Mouse (Mus musculus) ovary, postnatal 36 days (tissue): ENCODE measurements at regions not wholly inside any gene's neighbourhood (a gene's known extent, or its start where the extent isn't known, plus 50 kb on each side); places are given as distances from the start of the nearest gene placed in this dataset.
A peak's percentile ranks its signal among the peaks of the same experiment; 100 is the strongest.

Experiments
- DNase-seq: peaks from one replicate; pipeline ENCODE4 v3.0.0; 2022; ENCODE audit warnings: low spot score, mixed read lengths

DNA sequence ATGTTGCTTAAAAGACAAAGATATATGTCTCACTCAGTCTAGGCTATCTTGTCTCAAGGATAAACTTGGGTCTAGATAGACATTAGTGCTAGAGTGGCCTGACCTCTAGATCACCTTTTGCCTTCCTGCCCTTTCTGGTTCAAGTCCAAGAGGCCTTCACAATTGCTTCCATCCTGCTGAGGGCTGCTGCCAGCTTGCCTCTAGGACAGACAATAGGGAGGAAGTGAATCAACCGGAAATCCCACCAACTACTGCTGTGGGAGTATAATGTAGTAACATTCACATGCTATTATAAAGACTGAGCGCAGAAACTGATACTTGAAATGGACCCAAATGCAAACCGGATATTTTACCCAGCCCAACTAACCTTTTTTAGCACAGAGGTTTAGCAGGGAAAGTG lies 239.4 kb upstream of the Epha4 start:
- no peak for DNase-seq

GRCm38 (mm10) chr1:77748483-77749465 lies 233.9 kb upstream of the Epha4 start:
- peak; percentile 2 for DNase-seq

- no peak for DNase-seq
Observed at GRCm38 (mm10) chr1:77732099-77732498, 217.2 kb upstream of the Epha4 start.

GRCm38 (mm10) chr1:77727561-77727960 lies 212.7 kb upstream of the Epha4 start:
- no peak for DNase-seq

DNA sequence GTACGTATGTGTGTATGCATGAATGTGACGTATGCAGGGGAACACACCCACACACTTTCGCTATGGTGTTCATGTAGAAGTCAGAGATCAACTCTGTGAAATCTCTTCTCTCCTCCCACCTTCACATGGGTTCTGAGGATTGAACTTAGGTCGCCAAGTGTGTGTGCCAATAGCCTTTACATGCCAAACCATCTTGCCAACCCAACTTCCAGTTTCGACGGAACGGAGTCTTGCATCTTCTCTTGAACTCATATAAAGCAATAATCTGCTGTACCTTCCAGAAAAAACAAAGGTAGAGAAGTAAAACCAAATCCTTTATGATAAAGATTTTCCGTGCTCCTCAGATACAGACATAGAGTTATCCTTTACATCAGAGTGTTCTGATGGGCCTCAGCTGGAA lies 208.4 kb upstream of the Epha4 start:
- no peak for DNase-seq

DNA sequence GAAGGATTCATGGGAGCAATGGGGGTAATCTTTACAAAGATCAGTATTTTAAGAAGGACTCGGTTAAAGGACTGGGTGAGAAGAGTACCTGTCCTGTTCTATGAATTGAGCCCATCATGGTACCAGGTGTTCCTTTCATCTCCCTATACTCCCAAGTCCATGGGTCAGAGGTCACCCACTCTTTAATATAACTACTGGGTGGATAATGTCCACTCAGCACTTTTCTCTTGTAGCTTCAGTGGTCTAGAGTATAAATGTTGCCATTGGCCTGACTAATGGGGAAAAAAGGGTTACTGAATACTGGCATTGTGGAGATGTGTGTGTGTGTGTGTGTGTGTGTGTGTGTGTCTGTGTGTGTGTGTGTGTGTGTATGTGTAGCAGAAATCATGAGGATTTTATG lies 206.0 kb upstream of the Epha4 start:
- DNase-seq: no peak

GRCm38 (mm10) chr1:77713001-77713400 lies 198.1 kb upstream of the Epha4 start:
- DNase-seq: no peak

DNA sequence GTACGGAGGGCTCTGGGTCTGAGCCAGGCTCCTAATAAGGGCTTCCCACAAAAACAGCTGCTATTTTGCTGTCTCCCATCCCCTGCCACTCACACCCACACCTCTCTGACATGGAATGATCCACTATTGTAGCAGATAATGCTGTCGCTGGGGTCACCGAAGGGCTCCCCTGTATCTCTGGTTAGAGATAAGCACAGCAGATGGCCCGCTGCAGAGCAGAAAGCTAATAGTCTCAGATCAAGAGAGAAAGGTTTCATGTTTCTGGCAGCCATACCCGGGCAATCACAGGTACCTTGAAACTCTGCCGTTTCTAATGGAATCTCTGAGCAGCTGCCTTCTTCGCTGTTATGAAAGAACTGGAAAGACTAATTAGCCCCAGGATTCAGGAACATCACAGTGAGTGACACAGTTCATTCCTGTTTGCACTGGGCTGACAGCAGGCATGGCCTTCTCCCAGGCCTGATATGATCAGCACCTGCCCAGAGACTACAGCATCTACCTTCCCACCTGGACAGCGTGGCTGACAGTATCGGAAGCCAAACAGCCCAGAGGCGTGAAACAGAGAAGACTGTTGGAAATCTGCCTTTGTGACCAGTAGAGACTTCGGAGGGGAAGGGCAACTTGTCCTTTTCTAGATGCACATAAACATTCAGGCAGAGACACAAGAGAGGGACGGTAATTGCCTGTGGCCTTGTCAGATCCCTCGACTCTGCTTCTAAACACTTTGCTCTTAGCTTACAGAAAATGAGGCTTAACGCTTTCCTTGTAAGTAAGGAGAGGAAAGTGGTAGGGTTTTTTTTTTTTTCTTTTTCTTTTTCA lies 193.5 kb upstream of the Epha4 start:
- no peak for DNase-seq

GRCm38 (mm10) chr1:77695228-77696018 lies 180.5 kb upstream of the Epha4 start:
- no peak for DNase-seq

- DNase-seq: no peak
Observed at GRCm38 (mm10) chr1:77663345-77663744, 148.5 kb upstream of the Epha4 start.

GRCm38 (mm10) chr1:77660436-77660835 lies 145.5 kb upstream of the Epha4 start:
- no peak for DNase-seq

DNA sequence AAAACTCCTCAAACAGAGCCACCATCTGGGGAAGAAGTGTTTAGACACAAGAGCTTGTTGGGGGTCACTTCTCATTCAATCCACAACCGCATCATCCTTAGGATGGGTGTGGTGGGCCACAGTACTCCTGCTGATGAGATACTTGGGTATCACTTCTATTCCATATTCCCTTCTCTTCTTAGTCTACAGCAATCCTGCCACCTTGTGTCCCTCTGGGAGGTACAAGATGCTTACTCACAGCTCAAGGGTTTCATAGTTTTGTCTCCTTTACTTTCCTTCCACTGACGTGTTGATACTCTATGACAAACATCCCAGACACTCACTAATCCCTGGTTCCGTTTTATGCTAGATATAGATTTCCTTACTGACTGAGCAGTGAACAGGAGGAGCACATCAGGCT lies 122.1 kb upstream of the Epha4 start:
- no peak for DNase-seq

- DNase-seq: no peak
Observed at GRCm38 (mm10) chr1:77629496-77630281, 114.8 kb upstream of the Epha4 start.

DNA sequence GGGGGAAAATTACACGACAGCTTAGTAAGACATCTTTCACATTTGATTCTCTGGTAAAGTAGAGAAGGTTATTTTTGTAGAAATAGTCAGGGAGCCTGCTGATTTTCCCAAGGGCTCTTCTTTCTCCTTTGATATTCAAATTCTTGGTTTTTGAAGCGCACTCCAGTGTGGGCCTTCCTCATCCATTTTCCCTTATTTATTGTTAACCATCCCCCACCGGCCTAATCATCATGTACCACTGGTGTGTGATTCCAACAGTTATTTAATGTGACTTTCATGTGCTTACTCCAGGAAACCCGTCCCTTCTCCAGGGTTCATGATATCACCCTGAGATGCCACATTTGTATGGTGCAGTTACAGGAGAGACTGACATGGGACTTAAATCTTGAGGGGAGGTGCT lies 114.0 kb upstream of the Epha4 start:
- no peak for DNase-seq

DNA sequence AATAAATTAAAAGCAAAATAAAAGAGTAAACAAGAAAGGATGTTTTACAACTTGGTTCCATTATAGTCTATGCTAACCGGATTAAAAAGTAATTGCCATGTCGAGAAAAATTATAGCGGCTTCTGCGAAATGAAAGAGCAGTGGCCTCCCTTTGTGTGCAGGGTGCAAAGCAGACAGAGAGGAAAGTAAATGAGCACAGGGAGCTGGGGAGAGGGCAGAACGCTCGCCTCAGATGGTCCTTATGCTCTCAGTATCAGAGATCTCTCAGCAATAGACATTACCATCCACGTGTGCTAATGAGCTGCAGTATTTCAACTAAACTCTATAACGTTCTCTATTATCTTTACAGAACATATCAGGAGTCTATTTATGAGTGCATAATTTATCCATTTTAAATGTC lies 102.6 kb upstream of the Epha4 start:
- DNase-seq: no peak

GRCm38 (mm10) chr1:77600509-77600908 lies 85.6 kb upstream of the Epha4 start:
- DNase-seq: no peak

GRCm38 (mm10) chr1:77592649-77593048 lies 77.8 kb upstream of the Epha4 start:
- no peak for DNase-seq

DNA sequence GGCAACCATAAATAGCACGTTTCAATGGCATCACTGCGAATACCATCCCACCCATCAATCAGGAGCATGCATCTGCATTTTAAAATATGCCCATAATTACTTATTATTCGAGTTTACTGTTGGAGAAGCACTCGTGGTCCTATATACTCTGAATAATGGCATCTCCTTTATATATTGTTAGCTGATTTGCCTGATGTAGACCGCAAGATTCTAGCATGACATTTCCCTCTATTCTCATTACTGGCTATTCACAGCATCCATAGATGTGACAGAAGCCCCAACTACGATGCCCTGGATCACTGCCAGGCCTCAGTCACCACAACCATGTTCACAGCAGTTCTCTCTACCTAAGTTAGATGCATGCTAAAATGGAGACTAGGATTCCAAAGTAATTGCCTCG lies 77.4 kb upstream of the Epha4 start:
- no peak for DNase-seq

DNA sequence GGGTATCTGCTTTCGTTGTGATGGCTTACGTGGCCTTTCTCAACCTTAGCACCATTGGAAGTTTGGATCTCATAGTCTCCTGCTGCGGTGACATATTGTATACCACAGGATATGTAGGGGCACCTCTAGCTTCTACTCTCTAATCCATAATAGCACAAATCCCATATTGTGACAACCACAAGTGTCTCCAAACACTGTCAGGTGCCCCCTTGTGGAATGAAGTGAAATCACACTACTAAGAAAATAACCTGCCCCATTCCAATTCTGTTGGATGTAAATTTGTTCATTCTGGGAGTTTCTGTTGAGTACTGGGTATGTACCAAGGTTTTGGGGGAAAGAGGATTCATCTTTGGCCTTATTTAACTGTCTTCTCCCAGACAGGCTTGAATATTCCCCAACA lies 74.5 kb upstream of the Epha4 start:
- DNase-seq: no peak

GRCm38 (mm10) chr1:77585520-77585919 lies 70.6 kb upstream of the Epha4 start:
- DNase-seq: no peak

GRCm38 (mm10) chr1:77568081-77568480 lies 53.2 kb upstream of the Epha4 start:
- DNase-seq: no peak
